Mouse (Mus musculus): Measurements from ENCODE around the gene Cldnd2.

The Cldnd2 gene

DNA sequence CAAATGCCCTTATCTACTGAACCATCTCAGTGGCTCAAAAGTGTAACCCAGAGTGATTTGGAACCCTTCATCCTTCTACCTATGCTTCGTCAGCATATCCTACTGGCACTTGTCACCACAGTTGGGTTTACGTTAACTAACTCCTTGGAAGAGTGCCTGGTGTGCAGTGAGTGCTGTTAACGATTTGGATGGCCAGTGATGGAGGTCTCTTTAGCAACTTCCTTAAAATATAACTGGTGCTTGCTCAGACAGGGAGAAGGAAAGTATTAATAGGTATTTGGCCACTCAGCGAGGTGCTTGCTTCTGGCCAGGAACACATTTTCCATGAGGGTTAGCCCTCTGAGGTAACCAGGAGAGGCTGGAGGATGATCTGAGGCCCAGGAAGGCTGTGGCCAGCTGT, 7.2 kb downstream of the Cldnd2 start:
- no peak for DNase-seq (ENCODE audit: low spot score)

- DNase-seq (ENCODE audit: low spot score) = no peak
Measured at GRCm38 (mm10) chr7:43448246-43448645, 7.7 kb downstream of the Cldnd2 start.

- no peak for DNase-seq (ENCODE audit: low spot score)
Measured at GRCm38 (mm10) chr7:43449811-43450210, 9.2 kb downstream of the Cldnd2 start.

DNA sequence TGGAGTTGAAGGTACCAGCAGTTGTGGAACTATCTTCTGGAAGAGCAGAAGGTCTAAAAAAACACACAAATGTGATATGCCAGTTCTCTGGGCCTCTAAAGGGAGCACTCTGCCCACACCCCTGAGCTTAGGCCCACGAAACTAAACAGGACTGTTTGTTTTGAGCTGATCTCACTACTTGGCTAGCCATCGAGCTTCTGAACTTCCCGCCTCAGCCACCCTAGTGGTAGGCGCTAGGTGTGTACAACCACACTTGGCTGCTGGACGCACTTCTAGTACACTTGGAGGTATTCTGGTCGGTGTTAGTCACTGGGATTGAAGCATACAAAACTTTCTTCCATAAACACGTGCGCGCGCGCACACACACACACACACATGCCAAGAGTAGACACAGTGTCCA, 11.1 kb downstream of the Cldnd2 start:
- no peak for DNase-seq (ENCODE audit: low spot score)

- DNase-seq (ENCODE audit: low spot score) = no peak
Measured at GRCm38 (mm10) chr7:43452609-43453008, 12.0 kb downstream of the Cldnd2 start.

DNA sequence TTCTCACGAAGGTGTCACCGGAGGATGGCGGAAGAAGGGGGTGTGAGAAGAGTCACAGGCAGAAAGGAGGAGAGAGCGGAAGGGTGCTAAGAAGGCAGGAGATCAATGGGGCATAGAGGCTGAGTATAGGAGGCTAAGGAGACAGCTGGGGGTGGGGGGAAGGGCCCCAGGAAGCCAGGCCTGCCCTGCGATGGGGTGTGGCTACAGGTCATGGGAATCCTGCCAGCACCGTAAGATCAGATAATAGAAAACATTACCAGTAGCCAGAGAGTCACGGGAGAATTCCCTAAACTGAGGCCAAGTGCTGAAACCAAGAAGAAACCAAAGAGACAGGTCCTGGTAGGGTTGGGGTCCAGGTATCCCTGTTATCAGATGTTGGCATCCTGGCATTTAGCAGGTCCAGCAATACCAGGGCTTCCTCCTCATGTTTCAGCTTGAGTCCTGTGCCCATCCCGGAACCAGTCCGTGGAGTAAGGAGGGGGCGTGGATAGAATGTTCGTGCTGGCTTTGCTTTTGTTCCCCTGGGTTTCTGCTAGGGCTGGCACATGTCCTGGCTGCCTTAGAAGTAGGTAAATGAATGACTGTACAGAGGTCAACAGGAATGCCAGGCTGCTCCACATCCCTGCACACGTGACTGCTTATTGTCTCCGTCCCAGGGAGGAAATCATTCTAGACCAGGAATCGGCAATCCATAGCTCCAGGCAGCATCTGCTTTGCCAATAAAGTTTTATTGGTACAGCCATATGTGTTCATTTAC, 13.2 kb downstream of the Cldnd2 start:
- DNase-seq (ENCODE audit: low spot score) = no peak

GRCm38 (mm10) chr7:43454371-43454770, 13.8 kb downstream of the Cldnd2 start:
- DNase-seq (ENCODE audit: low spot score) = no peak

GRCm38 (mm10) chr7:43462851-43463250, 22.3 kb downstream of the Cldnd2 start, which contains the start of gene Vsig10l:
Vsig10l (plus strand) TSS chr7:43463151.
- no peak for DNase-seq (ENCODE audit: low spot score)

DNA sequence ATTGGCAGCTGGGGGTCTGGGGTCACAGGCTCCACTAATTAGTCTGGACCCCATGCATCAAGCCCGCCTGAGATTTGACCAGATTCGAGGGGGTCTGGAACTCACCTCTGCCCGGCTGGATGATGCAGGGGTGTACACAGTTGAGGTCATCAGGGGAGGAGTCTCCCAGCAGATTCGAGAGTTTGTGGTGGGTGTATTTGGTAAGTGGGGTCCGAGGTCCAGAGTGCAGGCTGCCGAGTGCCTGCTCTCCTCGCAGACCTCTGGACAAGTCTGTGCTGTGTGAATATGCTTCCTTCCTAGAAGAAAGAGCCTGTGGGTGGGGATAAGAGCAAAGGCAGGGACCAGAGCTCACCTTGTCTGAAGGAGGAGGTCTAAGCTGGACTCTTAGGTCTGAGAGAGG, 23.4 kb downstream of the Cldnd2 start:
- no peak for DNase-seq (ENCODE audit: low spot score)

DNA sequence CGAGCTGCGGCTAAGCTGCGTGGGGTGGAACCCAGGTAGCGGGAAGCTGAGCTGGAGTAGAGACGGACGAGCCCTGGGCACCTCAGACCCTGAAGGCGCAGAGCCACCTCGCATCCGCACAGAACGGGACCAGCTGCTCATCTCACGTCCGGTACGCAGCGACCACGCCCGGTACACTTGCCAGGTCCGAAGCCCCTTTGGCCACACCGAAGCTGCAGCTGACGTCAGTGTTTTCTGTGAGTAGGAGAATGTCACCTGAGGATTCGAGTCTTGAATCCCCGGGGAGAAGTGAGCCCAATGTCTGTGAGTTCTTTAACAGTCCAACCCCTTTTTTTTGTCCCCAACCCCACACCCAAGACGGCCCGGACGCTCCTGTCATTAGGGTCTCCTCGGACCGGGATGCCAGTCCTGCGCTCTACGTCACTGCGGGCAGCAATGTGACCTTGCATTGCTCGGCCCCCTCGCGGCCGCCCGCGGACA, 24.3 kb downstream of the Cldnd2 start:
- DNase-seq (ENCODE audit: low spot score) = no peak

GRCm38 (mm10) chr7:43465344-43466098, 24.9 kb downstream of the Cldnd2 start:
- DNase-seq (ENCODE audit: low spot score) = peak; percentile 94

DNA sequence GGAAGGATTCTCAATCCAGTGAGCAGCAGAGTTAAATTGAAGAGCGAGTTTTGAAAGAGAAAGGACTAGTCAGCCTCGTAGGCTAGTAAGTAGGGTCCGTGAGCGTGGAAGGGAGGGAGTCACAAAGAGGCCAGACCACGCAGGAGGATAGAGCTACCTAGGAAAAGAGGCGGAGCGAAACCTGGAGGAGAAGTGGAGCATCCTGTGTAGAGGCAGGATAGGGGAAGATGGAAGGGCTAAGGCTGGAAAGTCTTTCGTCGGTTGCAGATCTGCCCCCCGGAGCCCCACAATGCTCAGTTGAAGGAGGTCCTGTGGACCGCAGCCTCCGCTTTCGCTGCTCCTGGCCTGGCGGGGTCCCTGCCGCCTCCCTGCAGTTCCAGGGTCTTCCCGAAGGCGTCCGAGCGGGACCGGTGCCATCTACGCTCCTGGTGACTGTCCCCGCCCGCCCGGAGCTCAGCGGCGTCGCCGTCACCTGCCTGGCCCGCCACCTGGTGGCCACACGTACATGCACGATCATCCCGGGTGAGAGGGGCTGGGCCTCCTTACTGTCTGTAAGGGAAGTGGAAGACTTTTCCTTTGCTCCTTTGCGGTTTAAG, 25.6 kb downstream of the Cldnd2 start:
- peak; percentile 94 for DNase-seq (ENCODE audit: low spot score)

DNA sequence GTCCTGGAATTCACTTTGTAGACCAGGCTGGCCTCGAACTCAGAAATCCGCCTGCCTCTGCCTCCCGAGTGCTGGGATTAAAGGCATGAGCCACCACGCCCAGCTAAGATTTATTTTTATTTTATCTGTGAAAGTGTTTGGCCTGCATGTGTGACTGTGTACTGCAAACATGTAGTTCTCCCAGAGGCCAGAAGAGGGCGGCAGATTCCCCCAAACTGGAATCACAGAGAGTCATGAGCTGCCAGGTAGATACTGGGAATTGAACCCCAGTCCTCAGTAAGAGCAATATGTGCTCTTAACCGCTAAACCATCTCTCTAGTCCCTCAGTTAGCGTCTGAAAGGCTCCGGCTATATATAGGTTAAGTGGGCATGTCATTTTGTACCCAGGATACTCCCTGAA, 29.8 kb downstream of the Cldnd2 start:
- no peak for DNase-seq (ENCODE audit: low spot score)

GRCm38 (mm10) chr7:43475706-43476105, 35.1 kb downstream of the Cldnd2 start:
- DNase-seq (ENCODE audit: low spot score) = no peak

DNA sequence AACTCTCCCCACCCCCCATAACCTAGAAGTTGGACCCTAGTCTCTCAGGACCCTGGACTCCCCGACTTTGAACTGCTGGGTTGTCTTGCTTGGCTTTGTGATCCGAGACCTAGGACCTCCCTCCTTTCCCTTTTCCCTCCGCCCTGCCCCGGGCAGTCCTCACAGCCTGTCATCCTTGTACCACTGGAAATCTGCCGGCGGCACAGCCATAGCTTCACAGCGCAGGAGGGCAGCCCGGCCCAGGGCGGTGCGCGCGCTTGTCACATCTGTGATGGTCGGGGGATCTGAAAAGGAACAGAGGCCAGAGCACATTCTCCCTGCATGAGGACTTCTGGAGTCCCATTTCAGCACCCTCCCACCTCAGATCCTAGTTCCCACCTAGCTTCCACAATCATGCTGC, 35.8 kb downstream of the Cldnd2 start:
- no peak for DNase-seq (ENCODE audit: low spot score)

GRCm38 (mm10) chr7:43481191-43481590, 40.6 kb downstream of the Cldnd2 start:
- DNase-seq (ENCODE audit: low spot score) = no peak

- DNase-seq (ENCODE audit: low spot score) = peak; percentile 50
Measured at GRCm38 (mm10) chr7:43482090-43482716, 41.6 kb downstream of the Cldnd2 start.

GRCm38 (mm10) chr7:43483236-43483635, 42.7 kb downstream of the Cldnd2 start:
- peak; percentile 57 for DNase-seq (ENCODE audit: low spot score)

GRCm38 (mm10) chr7:43488646-43489045, 48.1 kb downstream of the Cldnd2 start:
- no peak for DNase-seq (ENCODE audit: low spot score)

- DNase-seq (ENCODE audit: low spot score) = no peak
Measured at GRCm38 (mm10) chr7:43489631-43490125, 49.1 kb downstream of the Cldnd2 start, which contains the start of gene Iglon5. Iglon5 (minus strand) TSS chr7:43490075.

GRCm38 (mm10) chr7:43490182-43490584, 49.6 kb downstream of the Cldnd2 start:
- peak; percentile 74 for DNase-seq (ENCODE audit: low spot score)

GRCm38 (mm10) chr7:43490861-43491260, 50.3 kb downstream of the Cldnd2 start:
- DNase-seq (ENCODE audit: low spot score) = no peak

Measured in testis, postnatal 10 days (tissue).